Mouse (Mus musculus) neutrophil, adult 5-6 weeks (primary cell): ENCODE data around the gene Rsu1. TPM values are rescaled to one million over a fixed set of nuclear protein-coding genes. Genes with fewer than 3 reads are reported as not detected.
A peak's percentile ranks its signal among the peaks of the same experiment; 100 is the strongest.
"Not testable (repeated sequence)": the region's sequence is repeated elsewhere in the genome, so short reads cannot be mapped to it uniquely, and the experiment has no call there.

ENCODE experiments used
- ATAC-seq: fragments of 151-379, 151-347 bp; 2 replicates; pipeline ENCODE4 v1.8.0; 2017; ENCODE audit warnings: mild to moderate bottlenecking, moderate TSS enrichment; ENCODE audit not compliant: insufficient number of reproducible peaks, poor library complexity, low FRiP score, severe bottlenecking; ENCODE audit errors: extremely low read depth
- total RNA-seq: library from RNA; stranded (forward); fragments of 200-1000 nt; gene quantifications from 2 replicates; pipeline ENCODE4 v1.2.3, GENCODE M21; 2017

Gene Rsu1
- total RNA-seq, 1 experiment from 2014 or later: 69.5 TPM

DNA sequence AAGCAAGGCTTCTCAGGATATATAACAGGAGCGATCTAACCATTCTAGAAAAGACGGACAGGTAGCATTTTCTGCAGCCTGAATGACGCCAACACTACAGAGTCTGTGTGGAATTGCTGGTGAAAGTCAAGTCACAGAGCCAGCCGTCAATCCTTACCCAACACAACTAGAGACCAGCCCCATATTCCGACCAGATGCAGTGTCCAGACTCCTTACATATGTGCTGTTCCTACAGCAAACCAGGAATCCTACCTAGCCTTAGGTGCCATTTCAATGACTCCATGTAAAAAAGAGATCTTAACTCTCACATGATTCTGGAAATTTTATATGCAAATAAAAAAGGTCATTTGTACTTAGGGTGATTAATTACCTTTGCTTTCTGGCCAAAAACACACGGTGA is 38.9 kb downstream of the Rsu1 start:
- ATAC-seq: no peak

DNA sequence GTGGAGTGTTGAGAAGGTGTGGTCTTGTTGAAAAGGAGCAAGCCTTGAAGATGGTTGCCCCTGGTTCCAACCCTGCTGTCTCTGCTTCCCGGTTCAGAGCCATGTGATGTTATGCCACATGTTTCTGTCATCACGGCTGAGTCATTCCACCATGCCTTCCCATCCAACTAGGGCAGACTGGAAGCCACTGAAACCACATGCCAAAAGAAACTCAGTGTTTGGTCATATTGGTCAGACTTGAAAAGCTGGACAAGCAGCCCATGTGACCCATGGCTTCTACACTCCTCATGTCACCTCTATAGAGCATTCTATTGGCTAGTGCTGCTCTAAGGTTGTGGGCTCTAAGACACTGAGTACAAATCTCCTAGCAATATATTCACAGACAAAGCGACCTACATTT is 41.5 kb downstream of the Rsu1 start:
- no peak for ATAC-seq

DNA sequence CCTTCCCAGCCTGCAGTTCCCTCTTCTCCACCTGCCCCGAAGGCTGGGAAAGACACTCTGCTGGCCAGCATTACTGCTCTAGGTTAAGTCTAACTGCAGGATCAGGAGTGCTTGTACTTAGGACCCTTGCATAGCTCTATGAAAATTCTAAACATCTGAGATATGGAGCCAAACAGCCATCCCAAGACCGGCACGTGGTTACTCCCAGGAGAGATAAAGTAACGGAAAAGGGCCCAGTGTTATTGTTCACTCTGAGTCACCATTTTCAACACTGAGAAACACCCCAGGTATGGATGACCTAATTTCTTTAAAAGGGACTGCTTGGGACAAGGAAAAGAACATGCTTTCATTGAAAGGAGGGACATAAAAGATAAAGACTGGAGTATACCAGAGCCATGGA is 45.2 kb downstream of the Rsu1 start:
- no peak for ATAC-seq

DNA sequence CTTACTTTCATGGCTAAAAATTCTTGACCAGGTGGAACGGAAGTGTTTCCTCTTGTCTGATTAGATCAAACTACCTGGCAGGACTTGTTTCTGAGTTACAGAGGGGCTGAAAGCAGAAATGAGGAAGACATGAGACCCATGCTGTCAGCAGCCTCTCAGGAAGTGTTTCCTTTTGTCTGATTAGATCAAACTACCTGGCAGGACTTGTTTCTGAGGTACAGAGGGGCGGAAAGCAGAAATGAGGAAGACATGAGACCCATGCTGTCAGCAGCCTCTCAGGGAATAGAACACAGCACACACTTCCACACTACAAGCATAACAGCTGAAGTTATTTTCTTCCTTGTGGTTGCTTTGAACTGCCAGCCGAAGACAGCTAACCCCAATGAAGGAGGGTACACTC is 46.7 kb downstream of the Rsu1 start:
- ATAC-seq: peak; percentile 78

DNA sequence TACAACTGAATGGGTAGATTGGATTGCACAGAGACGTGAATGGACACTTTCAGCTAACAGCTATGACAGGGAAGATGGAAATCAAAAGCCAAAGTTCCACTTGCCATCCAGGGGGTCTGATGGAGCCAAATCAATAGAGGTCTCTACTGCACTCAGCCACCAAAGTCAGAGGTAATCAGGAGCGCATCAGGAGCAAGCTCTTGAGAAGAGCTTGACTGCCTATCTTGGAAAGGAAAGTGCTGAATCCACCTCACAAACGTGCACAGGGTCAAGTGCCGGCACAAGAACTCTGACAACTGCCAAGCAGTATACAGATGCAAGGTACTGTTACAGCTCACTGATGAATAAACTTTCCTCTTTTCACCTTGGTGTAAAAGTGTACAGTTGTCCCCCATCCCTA is 47.8 kb downstream of the Rsu1 start:
- ATAC-seq: no peak

DNA sequence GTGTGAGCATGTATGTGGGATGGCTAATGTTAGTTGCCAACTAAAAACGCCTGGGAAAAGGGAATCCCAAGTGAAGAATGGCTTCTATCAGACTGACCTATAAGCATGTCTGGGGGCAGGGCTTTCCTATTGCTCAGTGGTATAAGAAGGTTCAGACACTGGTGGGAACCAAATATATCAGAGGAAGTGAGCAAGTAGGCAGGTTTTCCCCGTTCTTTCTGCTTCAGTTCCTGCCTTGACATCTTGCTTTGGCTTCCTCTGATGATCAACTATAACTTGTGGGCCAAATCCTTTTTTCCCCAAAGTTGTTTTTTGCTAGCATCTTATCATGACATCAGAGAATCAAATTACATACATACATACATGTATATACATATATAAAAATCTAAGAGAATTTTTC is 51.1 kb downstream of the Rsu1 start:
- peak; percentile 25; the same call in 1 of the 2 replicates for ATAC-seq

DNA sequence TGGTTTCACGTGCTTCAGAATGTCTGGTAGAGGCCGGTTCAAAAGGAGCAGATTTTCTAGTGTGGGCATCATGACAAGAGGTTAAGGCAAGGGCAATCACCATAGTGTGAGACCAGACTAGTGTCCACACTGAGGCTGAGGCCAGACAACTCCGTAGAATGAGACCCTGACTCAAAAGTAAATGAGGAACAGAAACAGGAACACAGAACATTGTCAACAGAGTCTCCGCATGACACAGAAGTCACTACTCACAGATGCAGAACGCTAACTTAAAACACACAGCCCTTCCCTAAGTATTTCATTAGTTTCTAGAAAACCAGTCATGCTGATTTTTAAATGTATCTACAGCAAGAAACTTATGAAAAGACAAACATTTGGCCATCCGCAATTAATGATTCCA is 53.1 kb downstream of the Rsu1 start:
- ATAC-seq: peak; percentile 56; the same call in 1 of the 2 replicates

DNA sequence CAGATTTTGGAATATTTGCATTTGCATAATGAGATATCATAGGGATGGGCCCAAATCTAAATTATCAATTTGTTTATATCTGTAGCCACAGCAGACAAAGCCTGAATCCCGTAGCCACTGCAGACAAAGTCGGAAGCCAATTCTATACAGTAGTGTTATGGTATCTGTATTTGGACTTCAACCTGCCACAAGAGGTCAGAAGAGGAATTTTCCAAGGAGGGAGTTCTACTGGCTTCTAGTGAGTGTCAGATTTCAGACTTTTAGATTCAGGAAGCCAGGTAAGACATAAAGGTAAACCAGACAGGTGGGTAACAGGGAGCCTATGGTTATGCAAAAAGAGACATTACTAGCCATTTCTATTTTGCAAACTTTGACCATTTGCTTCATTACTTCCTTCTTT is 64.4 kb downstream of the Rsu1 start:
- ATAC-seq: no peak

DNA sequence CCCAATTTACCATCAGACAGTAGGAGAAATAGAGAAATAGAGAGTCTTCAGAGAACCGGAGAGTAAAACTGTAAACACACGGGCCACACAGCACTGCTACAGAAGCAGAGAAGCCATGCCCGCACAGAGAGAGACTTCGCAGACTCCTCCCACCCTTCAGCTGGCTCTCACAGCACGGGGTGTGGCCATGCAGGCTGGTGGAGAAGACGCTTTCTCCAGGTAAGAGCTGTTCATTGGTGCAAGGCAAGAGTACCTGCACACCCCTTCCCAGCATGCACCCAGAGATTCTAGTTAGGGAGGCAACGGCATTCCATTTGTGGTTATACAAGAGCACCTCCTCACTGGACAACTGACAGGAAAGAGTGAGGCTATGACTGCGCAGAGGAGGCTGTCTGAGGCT is 64.8 kb downstream of the Rsu1 start:
- ATAC-seq: no peak

DNA sequence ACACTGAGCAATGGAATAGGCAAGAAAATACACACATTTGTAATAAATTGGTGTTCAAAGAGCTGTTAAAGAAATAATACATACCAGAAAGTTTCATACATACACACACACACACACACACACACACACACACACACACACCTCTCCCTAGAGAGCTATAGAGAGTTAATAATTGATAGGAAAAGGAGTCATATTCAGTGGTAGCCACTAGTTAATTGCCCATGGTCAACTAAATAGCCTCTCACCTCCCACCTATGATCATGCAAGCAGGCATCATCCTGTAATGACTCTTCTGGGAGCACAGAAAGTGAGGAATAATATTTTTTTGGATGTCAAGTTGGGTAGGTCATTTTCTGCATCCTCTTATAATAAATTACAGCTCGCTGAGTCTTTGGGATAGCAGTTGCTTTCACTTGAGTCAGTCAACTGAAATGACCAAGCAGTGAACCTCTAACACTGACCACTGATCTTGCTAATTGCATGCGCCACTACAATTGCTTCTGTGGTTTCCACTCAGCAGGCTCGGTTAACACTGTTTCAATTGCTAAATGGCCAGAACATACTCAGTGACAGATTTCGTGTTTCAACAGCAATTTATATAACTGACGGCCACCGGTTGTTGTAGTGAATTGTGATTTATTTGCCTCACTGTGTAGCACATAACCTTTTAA is 68.3 kb downstream of the Rsu1 start:
- ATAC-seq: no peak

DNA sequence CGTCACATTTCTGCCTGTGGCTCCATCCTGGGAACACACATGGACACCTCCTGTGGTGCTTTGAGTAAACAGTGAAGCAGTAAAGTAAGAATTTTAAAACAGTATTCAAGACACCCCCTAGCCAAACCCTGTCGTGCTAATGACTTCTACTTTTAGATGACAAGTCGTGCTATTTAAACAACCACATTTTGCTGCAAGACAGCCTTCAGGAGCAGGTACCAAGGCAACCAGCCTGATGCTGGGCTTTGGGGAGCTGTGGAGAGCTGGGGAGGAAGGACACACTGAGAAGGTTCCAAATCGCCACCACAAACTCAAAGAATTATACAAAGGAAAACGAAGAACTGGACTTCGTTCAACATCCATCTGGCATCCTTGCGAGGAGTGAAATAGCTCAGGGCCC is 71.5 kb downstream of the Rsu1 start:
- no peak for ATAC-seq

DNA sequence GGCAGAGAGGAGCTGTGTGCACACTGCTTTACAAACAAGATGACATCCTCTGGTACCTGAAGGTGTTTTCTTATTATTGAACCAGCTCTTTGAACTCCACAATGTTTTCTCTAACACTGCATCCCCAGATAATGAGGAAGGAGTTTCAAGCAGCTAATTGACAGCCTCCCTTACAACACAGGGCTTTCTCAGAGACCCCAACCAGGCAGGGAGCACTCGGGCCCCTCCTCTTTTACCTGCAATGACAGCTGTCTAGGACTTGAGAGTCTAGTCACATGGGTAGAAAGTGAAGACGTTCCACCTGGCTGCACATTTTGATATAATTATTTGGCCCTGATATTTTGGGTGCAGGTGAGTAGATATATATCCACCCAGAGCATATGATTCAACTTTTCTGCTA is 72.2 kb downstream of the Rsu1 start:
- ATAC-seq: no peak

DNA sequence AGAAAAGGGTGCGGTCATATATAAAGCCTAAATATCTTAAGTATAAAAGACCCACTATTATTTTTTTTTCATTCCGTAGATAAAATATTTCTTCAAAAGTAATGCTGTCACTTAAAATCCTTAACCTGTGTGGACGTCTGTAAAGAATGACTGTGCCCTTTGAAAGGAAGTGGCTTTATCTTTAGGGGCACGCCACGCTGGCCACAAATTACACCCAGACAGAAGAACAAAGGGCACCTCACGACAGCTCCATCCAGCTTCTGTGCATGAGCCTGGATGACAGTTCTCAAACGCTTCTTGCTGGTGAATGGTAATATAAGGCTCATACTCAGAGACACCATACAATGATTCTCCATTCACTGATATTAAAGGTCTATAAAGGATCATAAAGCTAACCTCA is 75.7 kb downstream of the Rsu1 start:
- ATAC-seq: no peak

DNA sequence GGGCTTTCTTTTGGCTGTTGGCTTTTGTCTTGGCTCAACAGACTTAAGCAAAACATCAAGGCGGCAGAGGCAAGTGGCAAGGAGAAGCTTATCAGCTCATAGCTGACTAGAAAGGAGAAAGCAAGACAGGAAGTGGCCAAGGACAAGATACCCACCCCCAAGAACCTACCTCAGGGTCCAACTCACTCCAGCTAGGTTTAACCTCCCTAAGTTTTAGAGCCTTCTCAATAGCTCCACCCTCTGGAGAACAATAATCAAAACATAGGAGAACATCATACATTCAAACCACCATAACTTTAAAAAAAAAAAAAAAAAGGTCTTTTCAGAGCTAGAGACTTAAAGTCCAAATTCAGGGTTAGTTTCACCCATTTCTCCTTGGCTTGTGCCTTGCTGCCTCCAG is 79.1 kb downstream of the Rsu1 start:
- no peak for ATAC-seq

DNA sequence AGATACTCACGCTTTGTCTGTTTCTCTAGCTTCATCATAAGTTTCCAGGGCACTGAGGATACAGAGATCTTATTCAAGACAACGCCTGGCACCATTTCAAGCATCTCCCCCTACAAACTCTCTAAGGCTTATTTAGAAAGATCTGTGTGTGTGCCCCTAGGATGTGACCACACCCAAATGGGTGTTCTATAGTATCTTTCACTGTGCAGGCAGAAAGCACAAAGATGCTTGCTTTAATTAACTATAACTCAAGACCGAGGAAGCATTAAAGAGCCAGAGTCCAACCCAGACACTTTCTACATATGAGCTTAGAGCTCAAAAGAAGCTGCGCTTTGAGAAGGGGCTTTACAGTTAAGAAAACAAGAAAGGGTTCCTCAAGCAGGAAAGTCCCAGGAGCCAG is 80.4 kb downstream of the Rsu1 start:
- no peak for ATAC-seq

DNA sequence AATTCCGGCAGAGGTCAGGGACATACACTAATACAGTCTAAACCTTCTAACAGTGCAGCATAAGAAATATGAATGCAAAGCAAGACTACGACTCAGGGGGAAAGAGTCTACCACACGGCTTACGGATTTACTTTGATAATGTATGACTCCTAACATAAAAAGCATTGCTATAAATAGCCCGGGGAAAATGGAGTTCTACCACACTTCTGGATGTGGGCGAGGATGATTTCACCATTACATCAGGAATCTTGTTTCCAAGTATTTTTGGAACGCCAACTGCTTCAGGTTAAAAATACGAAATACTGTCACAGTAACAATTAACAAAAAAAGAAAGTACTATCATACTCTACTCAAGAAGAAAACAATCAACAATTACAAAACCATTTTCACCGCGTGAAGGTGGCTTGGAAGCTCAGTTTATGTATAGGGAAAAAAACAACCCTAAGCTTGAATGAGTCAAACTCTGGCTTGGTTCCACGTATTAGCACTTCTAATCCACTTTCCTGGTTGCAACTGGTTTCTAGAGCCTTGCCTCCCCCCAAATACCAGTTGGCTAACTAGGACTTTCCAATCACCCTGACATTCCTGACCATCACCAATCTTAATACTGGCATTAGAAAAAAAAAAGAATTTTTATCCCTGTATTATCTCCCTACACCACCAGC is 82.3 kb downstream of the Rsu1 start:
- ATAC-seq: no peak

DNA sequence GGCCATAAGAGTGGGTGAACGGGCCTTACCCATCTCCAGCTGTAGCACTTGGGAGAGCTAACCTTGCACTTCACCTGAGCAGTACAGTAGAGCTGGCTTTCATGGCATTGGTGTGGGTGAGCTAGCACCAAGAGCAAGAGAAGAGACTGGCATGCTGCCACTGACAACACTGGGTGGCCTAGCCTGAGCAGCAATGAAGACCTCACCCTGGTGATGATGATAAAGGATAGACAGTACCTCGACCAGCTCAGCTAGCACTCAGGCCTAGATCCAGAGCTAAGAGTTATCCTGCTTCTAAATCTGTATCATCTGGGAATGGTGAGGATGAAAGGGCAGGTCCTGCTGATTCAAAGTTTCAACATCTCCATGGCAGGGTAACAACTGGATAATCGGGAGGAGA is 88.1 kb downstream of the Rsu1 start:
- no peak for ATAC-seq

DNA sequence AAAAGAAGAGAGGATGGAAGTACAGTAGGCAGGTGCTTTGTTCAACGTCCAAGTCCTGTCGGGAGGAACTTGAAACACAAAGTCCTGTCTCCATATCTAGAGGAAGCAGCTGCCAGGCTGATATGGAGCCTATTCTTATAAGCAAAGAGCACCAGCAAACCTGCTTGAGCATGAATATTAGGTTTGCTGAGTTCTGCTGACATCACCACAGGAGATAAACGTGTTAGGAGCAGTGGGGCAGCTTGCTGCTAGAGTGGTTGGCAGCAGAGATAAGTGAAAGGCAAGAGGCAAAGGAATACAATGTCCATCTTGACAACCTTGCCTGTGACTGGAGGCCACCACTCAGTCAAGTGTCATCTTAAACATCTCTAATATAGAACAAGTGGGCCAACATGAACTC is 89.3 kb downstream of the Rsu1 start:
- ATAC-seq: not testable (repeated sequence)

DNA sequence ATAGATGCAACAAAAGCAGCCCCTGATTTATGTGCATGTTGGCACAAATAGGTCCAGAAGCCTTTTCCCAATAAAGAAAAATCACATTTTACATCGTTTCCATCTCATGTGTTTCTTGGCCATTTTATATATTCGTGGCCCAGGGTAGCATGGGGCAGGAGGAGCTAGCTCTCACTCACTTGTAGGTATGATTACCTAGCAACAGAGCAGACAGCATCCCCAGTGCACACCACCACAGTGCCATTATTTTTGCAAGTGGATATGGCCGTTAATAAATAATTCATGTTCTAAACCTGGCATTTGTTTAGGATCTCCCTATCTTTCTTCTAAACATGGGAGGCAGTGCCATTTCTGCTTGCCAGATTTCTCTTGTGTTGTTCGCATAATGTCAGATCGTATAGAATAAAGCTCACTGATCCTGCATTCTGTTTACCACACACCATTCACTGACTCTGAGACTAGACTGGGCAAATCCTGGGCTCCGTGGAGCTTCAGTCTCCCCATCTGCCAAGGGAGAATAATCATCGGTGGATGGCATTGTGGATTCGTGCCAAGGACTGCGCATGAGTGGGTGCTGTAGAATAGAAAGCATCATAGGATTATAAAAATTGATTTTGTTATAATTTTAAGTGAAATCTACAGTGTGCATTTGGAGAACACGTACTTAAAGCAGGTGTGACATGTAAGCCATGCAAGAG is 93.4 kb downstream of the Rsu1 start:
- no peak for ATAC-seq

DNA sequence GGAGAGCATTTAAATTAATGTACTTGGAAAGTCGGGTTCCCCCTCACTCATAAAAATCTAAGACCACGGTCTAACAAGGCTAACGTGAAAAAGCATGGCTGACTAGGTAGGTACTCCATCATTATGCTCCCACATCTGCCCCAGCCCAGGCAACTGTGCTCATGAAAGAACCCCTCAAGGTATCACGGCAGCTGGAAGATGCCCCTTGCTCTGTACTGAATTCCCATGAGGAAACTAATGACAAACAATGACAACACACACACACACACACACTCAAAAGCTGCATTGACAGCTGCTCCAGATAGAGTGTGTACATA is 95.0 kb downstream of the Rsu1 start:
- no peak for ATAC-seq
